Mouse (Mus musculus): Measurements from ENCODE around the gene Rab25.

DNA sequence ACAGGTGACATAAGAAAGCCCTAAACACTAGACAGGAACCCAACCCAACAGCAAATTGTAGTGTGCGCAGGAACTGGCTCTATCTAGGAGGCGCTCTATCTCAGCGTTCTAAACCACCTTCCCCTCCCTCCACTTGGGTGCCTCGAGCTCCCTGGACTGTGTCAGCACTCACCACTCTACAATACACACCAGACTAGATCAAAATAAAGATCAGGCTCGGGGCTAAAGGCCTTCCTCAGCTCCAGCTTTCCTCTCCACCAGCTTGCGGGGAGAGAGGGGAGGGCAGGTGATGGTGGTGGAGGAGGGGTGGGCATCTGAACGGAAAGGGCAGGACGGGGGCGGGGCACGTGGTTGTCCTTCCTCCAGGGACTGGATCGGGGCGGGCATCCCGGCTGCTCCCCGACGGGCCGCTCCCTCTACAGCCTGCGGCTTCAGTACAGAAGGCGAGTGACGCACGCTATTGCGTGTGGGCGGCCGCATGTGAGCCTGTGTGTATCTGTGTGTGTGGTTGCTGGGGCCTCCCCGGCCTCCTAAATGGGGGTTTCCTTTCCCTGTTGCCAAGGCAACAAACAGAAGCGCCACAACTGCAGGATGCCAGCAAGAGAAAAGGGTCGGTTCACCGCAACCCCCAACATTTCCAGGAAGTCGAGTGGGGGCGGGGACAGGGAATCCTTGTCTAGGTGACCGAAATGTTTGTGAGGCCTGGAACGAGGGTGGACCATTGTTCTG lies 38.2 kb downstream of the Rab25 start, which contains the start of gene Lmna:
- TF ChIP-seq CTCF (IDR thresholded peaks at IDR 0.05) (peak; percentile 58), POLR2A (IDR thresholded peaks at IDR 0.05; ENCODE audit: insufficient read depth, low read depth, low read length) (peak; percentile 77), EP300 (IDR thresholded peaks at IDR 0.05; ENCODE audit: insufficient read depth, low read depth, low read length) (0 out of 2 replicates have a peak, but pooled peaks have one; percentile 43)

Data from heart, adult 2 months (tissue).